Mouse (Mus musculus): ENCODE data around the gene Tesk2.
A peak's percentile ranks its signal among the peaks of the same experiment; 100 is the strongest.
"Not testable (repeated sequence)": the region's sequence is repeated elsewhere in the genome, so short reads cannot be mapped to it uniquely, and the experiment has no call there.

Tesk2 gene

DNA sequence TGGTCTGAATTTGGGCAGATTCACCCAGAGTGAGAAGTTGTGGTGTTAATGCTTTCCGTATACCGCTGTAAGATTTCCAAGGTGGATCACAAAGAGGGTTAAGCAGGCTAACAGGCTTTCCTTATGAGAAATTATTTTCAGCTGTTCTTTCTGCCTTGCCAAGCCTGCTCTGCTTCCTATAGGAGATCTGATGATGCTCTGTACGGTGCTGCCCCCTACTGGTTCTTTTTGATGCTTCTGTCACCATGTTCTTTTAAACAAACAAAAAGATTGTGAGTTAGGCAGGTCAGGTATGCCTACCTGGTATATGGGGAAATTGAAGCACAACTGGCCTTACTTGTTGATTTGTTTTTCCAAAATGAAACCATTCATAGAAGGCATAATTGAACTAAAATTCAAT lies 68.2 kb downstream of the Tesk2 start:
- DNase-seq (ENCODE audit: low read depth, low spot score), result peak; percentile 88

DNA sequence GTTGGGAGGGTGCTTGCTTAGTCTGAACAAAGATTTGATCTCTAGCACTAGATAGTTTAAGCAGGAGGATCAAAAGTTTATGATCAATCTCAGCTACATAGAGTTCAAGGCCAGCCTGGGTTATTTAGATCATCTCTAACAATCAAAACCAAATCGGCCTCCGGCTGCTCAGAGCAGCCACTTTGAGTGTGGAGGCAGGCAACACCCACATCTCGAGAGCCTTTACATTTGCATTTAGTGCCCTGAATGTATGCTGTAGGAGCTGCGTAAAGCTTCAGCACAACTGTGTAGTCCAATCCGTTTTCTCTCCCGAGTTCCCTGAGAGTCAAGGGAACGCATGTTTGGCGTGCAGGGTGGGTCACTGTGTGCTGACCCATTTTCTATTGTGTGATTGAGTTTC lies 71.7 kb downstream of the Tesk2 start:
- no peak for DNase-seq (ENCODE audit: low read depth, low spot score)

DNA sequence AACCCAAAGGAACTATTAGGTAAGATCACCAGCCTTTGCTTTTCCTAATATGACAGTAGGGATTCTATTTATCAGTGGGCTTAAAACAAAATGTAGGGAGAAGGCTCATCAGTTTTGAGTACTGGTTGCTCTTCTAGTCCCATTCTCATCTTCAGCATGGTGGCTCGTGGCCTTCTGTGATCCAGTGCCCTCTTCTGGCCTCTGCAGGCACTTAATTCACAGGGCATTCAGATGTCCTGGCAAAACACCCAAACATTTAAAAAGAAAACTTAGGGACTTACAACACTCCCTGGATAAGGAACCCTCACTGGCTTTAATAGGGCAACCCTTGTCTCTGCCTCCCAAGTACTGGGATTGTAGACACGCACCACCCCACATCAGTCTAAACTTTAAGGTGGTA lies 73.5 kb downstream of the Tesk2 start:
- no peak for DNase-seq (ENCODE audit: low read depth, low spot score)

DNA sequence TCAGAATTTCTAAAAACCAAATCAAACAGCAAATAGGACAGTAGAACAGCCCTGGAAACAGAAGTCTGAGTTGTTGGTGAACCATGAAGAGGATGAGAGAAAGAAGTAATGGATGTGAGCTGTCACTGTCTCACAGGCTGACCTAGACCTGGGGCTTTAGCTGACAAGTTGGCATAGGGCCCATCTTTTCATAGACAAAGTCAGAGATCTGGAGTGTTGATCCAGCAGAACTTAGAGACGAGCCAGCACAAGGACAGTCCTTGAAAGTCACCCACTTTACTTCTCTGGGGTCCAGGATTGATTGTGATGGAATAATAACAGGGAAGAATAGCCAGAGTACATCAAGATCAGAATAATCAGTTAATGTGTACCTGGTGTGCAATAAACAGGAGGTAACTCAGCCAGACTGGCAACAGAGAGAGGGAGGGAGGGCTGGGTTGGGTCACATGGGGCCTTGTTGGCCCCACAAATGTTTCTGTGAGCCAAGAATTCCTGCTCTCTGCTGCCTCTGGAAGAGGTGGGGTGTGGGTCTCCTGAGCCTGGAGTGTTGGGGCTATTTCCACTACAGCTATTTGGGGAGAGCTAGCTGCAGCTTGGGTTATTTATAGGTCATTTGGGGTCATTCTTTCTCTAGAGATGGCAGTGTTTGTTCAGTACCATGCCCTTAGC lies 75.8 kb downstream of the Tesk2 start:
- DNase-seq (ENCODE audit: low read depth, low spot score), result no peak

DNA sequence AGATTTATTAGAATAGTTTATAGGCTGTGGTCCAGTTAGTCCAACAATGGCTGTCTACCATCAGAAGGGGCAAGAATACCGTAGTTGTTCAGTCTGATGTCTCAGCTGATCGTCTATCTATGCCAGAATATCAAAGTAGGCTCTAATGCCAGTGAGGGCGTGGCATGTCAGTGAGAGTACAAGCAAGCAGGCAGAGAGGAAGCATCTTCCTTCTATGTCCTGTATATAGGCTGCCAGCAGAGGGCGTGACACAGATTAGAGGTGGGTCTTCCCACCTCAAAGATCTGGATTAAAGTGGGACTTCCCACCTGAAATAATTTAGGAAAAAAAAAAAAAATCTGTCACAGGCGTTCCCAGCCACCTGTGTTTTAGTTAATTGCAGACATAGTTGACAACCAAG lies 79.2 kb downstream of the Tesk2 start:
- no peak for DNase-seq (ENCODE audit: low read depth, low spot score)

DNA sequence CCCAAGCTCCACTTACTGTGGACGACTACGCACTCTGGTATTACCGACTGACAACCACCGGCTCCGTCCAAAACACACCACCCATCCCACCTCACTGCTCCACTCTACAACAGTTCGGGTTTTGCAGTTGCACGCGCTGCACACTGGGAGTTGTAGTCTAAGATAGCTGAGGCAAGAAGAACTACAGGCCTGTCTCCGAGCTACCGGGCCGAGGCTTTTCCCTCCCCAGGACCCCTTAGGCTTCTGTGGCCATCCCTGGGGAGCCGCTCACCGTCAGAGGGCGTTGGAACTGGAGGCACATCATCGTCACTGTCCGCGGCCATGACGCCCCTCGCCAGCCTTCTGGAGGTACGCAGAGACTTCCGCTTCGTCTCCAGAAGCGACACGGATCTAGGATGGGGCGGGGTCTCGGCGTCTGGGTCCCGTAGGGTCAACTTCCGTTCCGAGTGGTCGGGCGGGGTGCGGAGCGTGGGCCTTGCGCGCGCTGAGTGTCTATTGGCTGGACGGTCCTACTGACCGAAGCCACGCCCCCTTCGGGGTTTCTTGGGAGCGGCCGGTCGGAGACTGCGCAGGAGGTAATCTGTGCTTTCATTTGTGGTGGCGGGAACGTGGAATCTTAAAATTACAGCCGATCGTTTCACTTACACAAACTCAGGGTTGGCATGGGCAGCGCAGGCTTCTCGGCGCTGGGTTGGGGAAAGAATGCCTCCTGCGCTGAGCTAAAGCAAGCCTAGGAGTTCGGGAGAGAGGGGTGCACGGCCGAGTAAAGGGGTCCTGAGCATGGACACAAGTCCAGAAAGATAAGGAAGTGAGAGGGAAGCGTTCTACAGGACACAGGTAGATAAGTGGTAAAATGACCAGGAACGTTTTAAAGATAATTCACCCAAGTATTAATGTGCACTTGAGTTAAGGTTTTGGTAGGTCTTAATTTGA lies 86.7 kb downstream of the Tesk2 start, which contains the start of the genes Toe1 and Mutyh:
Gene Toe1 (minus strand): TSS at position 444 of the 933 bp plus-strand sequence.
Gene Mutyh (plus strand): TSS at position 527 of the 933 bp plus-strand sequence.
- DNase-seq (ENCODE audit: low read depth, low spot score), result peak; percentile 96

DNA sequence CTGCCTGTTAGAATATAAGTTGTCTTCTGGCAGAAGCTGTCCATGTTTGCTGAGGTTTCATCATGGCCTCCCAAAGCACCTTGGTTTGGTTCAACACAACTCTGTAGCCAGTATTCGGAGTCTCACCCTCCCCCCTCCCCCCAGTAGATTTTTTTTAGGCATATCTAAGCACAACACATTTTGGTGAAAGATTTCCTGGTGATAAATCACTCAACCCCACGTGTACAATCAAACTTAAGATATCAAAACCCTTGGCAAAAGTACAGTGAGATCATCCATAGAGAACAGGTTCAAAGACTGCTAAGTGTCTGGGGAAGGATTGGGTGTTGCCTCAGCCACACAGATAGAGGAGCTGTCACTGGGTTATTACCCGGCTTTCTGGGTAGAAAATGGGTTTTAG lies 90.3 kb downstream of the Tesk2 start:
- no peak for DNase-seq (ENCODE audit: low read depth, low spot score)

DNA sequence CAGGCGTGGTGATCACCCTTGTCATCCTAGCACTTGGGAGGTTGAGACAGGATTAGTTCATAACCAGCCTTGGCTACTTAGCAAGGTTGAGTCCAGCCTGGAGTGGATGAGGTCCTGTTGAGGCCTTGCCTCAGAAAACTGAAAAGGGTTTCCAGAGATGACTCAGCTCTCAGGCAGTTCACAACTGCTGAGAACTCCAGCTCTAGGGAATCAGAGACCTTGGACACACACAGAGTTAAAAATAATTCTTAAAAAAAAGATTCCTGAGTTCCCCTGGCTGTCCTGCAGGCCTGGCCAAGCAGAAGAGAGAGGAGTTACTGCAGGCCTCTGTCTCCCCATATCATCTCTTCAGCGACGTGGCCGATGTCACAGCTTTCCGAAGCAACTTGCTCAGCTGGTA lies 94.5 kb downstream of the Tesk2 start:
- DNase-seq (ENCODE audit: low read depth, low spot score), result no peak

DNA sequence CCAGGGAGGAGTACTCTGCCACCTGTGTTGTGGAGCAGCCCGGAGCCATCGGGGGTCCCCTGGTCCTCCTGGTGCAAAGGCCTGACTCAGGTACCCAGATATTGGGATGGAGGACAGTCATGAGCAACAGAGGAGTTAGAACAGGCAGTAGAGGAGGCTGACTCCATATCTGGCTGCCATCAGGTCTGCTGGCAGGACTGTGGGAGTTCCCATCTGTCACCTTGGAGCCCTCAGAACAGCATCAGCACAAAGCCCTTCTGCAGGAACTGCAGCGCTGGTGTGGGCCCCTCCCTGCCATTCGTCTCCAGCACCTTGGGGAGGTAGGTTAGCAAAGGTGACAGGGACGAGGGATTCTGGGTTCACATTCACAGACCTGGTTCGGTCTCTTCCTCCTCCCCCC lies 96.7 kb downstream of the Tesk2 start:
- no peak for DNase-seq (ENCODE audit: low read depth, low spot score)

DNA sequence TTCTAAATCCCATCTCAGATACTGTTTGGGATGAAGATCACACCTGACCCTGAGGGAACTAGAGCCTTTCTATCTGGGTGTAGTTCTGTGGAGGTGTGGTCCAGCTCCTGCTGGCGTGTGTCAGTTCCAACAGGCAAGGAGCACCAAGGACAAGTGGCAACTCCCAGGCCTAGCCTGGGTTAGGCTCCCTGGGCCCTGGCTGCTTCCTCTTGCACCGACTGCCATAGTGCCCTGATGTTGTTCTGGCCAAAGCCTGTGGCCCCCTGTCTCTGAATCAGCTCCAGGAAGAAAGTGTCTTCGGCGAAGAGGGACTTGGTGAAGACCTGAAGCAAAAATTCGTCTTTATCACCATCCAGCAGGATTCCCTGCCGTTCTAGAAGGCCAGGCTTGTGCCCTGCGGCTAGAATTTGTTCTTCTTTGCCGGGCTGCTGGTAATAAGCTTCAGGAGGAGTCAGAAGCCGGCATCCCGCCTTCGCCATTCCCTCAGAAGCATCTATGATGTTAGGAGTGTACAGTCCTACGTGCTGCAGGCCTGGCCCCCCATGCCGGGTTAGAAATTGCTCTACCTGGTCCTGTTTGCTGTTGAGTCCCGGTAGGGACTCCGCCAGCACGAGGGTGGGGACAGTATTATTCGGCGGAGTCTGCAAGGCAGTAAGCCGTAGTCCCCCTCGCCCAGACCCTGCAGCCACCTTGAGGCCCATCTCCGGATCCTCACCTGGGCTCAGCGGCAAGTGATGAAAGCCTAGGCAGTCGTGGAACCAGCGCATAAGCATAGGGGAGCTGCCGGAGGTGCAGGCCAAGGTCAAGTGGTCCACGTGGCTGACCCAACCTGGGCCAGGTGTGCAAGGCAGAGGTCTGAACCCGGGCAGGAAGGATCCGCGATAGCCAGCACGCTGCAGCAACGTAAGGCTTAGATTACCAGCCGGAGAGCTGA lies 99.5 kb downstream of the Tesk2 start:
- no peak for DNase-seq (ENCODE audit: low read depth, low spot score)

DNA sequence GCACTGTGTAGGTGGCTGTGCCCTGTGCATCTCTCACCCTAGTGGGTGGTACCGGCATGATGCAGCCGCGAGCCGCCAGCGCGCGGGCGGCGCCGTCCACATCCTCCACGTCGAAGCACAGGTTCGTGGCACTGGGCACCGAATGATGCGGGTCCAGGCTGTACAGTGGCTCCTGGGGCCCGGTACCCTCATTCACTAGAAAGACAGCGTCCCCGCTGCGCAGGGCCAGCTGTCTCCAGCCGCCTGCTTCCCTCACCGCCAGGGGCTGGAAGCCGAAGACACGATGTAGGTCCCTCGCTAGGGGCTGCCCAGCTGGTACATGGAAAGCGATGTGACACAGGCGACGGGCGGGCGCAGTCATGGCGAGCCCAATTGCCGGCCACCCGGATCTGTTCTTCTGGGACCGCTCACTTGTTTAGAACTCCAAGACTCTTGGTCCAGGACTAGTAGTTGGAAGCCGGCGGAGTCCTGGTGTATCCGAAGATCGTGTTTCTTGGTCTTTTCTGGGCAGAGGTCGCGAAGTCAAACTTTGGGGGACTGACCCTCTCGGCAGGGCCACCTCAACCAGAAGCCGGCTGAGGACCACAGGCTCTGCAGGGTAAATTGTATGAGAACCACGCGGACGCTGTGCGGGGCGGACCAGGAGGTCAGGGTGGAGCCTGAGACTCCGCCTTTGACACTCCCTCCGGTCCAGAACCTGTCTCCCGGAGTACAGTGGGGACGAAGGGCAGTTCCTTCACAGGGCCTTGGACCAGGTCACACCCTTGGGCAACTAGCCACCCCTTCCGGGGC lies 100.3 kb downstream of the Tesk2 start:
- peak; percentile 49 for DNase-seq (ENCODE audit: low read depth, low spot score)

DNA sequence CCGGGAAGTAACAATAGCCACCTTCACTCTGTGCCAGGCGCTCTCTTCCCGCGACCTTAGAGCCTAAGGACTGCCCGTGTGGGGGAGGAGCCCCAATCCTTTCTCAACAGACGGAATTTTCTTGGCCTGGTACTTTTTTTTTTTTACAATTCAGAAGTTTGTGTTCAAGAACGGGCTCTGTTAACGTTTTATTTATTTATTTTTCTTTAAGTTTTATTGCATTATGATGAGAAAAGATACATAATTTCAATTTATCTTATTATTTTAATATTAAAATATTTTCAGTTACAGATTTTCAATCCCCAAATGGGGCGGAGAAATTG lies 100.9 kb downstream of the Tesk2 start, which contains the start of gene Hpdl:
Gene Hpdl (minus strand): TSS at position 14 of the 323 bp plus-strand sequence.
- no peak for DNase-seq (ENCODE audit: low read depth, low spot score)

DNA sequence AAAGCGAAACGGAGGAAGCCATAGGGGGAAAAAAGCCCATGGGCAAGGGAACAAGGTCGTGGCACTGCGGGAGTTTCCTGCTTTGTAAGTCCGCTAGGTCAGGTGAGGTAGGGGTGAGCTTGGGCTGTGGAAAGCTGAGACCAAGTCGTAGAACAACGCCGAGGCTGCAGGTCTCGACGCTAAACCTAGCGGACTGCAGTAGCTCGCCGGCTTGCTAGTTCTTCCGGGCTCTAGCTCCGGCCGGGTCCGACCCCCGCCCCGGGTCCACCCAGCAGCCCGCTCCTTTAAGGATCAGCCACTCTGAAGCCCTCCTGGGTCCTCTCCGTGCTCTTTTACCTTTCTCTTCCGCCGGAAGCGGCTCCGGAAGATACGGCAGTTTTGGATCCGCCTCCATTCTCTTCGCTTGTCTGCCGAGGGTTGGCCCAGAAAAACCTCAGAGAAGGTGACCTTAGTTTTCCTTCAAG lies 103.8 kb downstream of the Tesk2 start:
- DNase-seq (ENCODE audit: low read depth, low spot score), result peak; percentile 55

DNA sequence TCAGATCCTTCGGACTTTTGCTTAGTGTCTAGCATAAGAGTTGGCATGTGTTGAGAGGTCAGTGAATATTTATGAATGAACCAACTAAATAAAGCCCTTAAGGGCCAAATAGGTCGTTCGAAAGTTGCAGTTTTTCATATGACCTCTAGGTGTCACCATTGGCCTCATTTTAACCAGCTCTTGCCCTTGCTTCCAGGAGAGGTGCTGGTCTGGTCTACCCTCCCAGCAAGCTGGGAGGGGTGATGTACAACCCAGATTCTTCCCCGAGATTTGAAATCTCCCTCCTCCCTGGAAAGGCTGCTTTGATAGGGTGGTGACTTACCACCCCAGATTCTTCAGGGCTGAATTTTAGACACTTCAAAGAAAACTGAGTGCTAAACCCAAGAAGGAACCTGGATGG lies 107.1 kb downstream of the Tesk2 start:
- peak; percentile 83 for DNase-seq (ENCODE audit: low read depth, low spot score)

DNA sequence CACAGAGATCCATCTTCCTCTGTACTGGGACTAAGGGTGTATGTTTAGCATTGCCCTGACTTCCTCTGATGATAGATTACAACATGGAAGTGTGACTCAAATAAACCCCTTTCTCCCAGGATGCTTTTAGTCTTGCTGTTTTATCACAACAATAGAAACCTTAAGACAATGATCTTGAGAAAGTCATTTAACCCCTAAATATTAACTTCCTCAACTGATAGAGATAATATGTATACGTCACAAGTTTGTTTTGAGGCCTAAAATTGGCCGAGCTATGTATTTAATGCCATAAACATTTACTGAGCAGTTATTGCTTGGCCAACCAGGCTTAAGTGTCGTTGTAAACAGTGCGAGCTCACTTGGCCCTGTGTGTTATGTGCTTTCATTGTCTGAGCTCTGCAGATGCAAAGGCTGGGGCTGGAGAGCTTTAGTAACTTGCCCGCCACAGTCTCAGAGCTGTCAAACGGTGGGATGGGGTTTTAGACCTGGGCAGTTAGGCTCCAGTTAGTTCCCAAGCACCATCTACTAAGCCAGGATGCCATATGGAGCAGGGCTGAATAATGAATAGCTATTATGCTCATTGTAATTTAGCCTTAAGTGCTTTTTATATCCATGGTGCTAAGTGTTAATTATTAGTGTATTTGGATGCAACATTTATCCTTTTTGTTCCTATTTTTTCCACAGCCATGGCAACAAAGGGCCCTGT lies 108.8 kb downstream of the Tesk2 start:
- no peak for DNase-seq (ENCODE audit: low read depth, low spot score)

DNA sequence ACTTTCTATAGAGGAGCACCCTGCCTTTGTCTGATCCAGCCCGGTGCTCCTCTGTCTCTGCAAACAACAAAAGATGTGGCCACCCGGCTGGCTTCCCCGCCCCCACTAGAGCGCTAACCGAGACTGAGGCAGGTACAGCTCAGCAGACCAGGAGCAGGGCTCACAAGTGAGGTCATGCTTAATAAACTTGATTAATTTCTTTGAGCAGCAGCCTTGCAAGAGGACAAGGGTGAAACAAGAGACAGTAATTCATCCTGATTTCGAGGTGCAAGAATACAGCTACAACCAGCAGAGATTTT lies 109.3 kb downstream of the Tesk2 start:
- DNase-seq (ENCODE audit: low read depth, low spot score), result no peak

DNA sequence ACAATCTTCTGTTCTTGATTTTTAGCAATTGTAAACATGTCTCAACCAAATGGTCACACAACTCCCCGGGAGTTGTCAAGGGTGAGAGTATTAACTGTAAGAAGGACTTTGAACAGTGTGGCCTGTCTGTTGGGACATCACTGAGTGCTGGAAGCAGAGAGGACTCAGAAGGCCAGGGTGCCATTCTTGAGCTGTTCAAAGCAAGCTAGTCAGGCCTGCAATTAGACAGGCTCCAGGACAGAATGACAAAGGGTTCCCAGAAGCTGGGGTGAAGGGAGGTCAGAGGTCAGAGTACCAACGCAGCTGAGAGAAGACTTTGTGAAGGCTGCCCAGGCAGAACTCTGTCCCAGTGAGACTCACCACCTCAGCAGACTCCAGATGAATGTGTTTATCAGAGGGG lies 118.3 kb downstream of the Tesk2 start:
- DNase-seq (ENCODE audit: low read depth, low spot score), result no peak

DNA sequence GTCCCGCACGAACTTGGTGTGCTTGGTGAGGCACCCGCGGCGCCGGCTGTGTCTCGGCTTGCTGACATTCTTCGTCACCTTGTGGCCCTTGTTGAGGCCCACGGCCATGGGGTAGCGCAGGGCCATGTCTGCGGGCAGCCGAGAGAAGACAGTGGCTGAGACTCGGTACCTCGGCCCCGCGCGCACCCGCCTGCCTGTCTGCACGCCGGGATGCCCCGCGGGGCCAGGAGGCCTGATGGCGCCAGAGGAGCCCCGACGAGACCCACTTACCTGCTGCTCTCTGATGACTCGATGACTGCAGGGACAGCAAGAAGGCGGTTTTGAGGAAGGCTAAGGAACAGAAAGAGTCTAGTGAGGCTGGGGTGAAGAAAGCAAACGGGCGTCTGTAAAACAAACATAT lies 119.3 kb downstream of the Tesk2 start:
- DNase-seq (ENCODE audit: low read depth, low spot score), result not testable (repeated sequence)

DNA sequence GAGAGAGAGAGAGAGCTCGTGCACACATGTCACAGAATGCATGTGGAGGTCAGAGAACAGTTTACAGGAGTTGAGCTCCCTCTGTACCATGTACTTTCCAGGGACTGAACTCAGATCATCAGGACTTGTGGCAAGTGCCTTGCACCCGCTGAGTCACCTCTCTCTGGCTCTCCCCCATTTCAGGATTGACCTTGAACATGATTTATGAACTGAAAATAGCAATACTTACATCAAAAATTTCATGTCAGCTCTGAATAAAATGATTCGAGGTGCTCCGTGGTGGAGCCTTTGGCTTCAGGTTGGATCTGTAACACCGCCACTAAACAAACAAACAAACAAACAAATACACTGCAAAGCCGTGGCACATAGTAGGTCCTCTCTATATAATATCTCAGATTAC lies 120.1 kb downstream of the Tesk2 start:
- DNase-seq (ENCODE audit: low read depth, low spot score), result no peak

DNA sequence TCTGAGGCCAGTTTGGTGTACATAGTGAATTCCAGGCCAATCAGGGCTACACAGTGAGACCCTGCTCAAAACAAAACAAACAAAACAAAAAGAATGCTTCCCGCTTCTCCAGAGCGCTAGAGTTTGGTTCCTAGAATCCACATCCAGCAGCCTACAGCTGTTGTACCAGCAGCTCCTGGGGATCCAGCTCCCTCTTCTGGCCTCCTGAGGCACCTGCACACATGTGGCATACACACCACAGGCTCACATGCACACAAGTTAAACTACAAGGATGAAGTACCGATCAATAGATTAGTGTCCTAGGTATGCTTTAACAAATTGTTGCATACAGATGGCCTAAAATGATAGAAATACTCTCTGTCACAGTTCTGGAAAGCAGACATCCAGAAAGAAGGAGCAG lies 123.6 kb downstream of the Tesk2 start:
- no peak for DNase-seq (ENCODE audit: low read depth, low spot score)

DNA sequence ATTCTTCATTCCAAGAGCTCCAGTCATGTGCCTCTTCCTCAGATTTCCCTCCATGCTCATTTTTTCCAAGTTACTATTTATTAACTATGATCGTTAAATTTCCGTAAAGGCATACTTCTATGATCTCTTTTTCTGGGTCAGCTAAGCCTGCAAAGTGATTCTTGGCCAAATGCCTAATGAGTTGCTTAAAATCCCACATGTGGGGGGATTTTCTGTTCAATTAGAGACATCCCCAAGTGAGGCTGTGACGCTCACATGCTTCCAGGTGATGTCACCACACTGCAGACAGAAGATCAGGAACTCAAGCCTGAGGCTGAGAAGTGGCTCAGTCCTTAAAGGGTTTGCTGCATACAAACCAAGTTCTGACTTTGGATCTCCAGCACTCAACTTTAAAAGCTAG lies 129.2 kb downstream of the Tesk2 start:
- no peak for DNase-seq (ENCODE audit: low read depth, low spot score)

Measured in forelimb bud, embryonic 11.5 days (tissue).